Comparison of ENCODE assay signal across 25 mouse cellular contexts in the genomic region with DNA sequence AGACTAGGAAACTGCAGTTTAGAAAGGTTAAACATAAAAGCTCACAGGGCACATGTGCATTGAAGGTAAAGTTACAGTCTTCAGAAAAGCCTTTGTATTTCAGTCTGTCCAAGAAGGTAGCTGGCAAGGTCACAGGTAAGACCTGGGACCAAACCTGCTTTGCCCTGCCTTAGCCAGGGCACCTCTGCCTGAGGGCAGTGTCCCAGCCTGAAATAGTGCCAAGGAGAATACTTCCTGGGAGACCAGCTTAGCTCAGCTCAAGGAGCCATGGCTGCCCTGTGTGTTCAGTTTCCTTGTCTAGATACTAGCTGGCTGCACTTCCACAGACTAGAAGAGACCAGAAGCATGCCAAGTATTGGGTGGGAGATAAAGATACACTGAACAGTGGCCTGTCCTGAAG. TPM values are rescaled to one million over a fixed set of nuclear protein-coding genes. Genes with fewer than 3 reads are reported as not detected.
"Had no signal": no experiment of that assay in that cellular context is flagged by ENCODE, and none has a peak within 500 bp of the region (broad histone marks: within the 10 kb centered on the region; RNA-seq: fewer than 3 reads in every experiment).

No protein-coding gene starts in this region.

- DNase-seq: layer of hippocampus, postnatal 36 days; left cerebral cortex, postnatal 4 days; liver, postnatal 0 days; lung, embryonic 14.5 days; right cerebral cortex, adult 18-20 months; right cerebral cortex, postnatal 14 days; right cerebral cortex, postnatal 4 days; thymus, adult 2 months; thymus, postnatal 25 days had no signal

- H3K36me3 ChIP-seq: intestine, embryonic 15.5 days; limb, embryonic 12.5 days; limb, embryonic 15.5 days; midbrain, embryonic 12.5 days; midbrain, embryonic 15.5 days; neural tube, embryonic 12.5 days; neural tube, embryonic 15.5 days had no signal

- H3K4me2 ChIP-seq: intestine, embryonic 15.5 days; limb, embryonic 12.5 days; limb, embryonic 15.5 days; liver, embryonic 11.5 days; lung, embryonic 14.5 days; midbrain, embryonic 12.5 days; midbrain, embryonic 15.5 days; neural tube, embryonic 12.5 days; neural tube, embryonic 15.5 days had no signal

- H3K4me3 ChIP-seq: intestine, embryonic 15.5 days; left cerebral cortex, adult 2 months; limb, embryonic 12.5 days; limb, embryonic 15.5 days; midbrain, embryonic 12.5 days; midbrain, embryonic 15.5 days; neural tube, embryonic 12.5 days; neural tube, embryonic 15.5 days had no signal

- H3K4me1 ChIP-seq: intestine, embryonic 15.5 days; limb, embryonic 12.5 days; limb, embryonic 15.5 days; midbrain, embryonic 12.5 days; midbrain, embryonic 15.5 days; neural tube, embryonic 12.5 days; neural tube, embryonic 15.5 days had no signal

- H3K9me3 ChIP-seq: intestine, embryonic 15.5 days; limb, embryonic 12.5 days; limb, embryonic 15.5 days; midbrain, embryonic 12.5 days; midbrain, embryonic 15.5 days; neural tube, embryonic 12.5 days; neural tube, embryonic 15.5 days had no signal

- H3K27ac ChIP-seq: intestine, embryonic 15.5 days; kidney, postnatal 0 days; left cerebral cortex, adult 2 months; limb, embryonic 12.5 days; limb, embryonic 15.5 days; liver, embryonic 14.5 days; macrophage; midbrain, embryonic 12.5 days; midbrain, embryonic 15.5 days; neural tube, embryonic 12.5 days; neural tube, embryonic 15.5 days; stomach, postnatal 0 days had no signal

- H3K9ac ChIP-seq: intestine, embryonic 15.5 days; limb, embryonic 12.5 days; limb, embryonic 15.5 days; liver, embryonic 14.5 days; liver, postnatal 0 days; lung, embryonic 14.5 days; midbrain, embryonic 12.5 days; midbrain, embryonic 15.5 days; neural tube, embryonic 12.5 days; neural tube, embryonic 15.5 days had no signal

- H3K27me3 ChIP-seq: intestine, embryonic 15.5 days; limb, embryonic 12.5 days; limb, embryonic 15.5 days; midbrain, embryonic 12.5 days; midbrain, embryonic 15.5 days; neural tube, embryonic 12.5 days; neural tube, embryonic 15.5 days had no signal

- ATAC-seq: intestine, embryonic 15.5 days; liver, postnatal 0 days; lung, postnatal 0 days; midbrain, embryonic 15.5 days had no signal

RNA-seq across cellular contexts. Expression of a gene that starts 35.4 kb away (rescaled TPM):
- total RNA-seq: layer of hippocampus, postnatal 36 days; left cerebral cortex, adult 2 months; left cerebral cortex, postnatal 14 days had no signal
- polyA plus RNA-seq: limb, embryonic 12.5 days; midbrain, embryonic 15.5 days; neural tube, embryonic 15.5 days; stomach, embryonic 14.5 days; stomach, postnatal 0 days had no signal
